Mouse (Mus musculus) limb, embryonic 15.5 days (tissue): Measurements from ENCODE around the gene Rnf114. TPM values are rescaled to one million over a fixed set of nuclear protein-coding genes. Genes with fewer than 3 reads are reported as not detected.
A peak's percentile ranks its signal among the peaks of the same experiment; 100 is the strongest.

Experiments used
- ATAC-seq: fragments of 200-750 bp; cut with Nextera tagmentation; 2 replicates; pipeline ENCODE4 v1.8.0; 2017; ENCODE audit warnings: low read depth, moderate TSS enrichment; ENCODE audit not compliant: insufficient number of reproducible peaks, low FRiP score, low TSS enrichment
- H3K27ac ChIP-seq: fragments of 300-500 bp; sonication (generic); 2 replicates; pipeline ENCODE4 v1.5.1; 2015; ENCODE audit warnings: moderate library complexity, mild to moderate bottlenecking, inconsistent platforms
- H3K27me3 ChIP-seq: fragments of 300-500 bp; sonication (generic); 2 replicates; pipeline ENCODE4 v1.6.1; 2015; ENCODE audit warnings: inconsistent platforms
- H3K36me3 ChIP-seq: fragments of 300-500 bp; sonication (generic); 2 replicates; pipeline ENCODE4 v1.6.1; 2015; ENCODE audit warnings: inconsistent platforms
- H3K4me1 ChIP-seq: fragments of 300-500 bp; sonication (generic); 2 replicates; pipeline ENCODE4 v1.6.1; 2015; ENCODE audit warnings: inconsistent platforms
- H3K4me2 ChIP-seq: fragments of 300-500 bp; sonication (generic); 2 replicates; pipeline ENCODE4 v1.6.1; 2015; ENCODE audit warnings: mild to moderate bottlenecking, inconsistent platforms
- H3K4me3 ChIP-seq: fragments of 300-500 bp; sonication (generic); 2 replicates; pipeline ENCODE4 v1.5.1; 2015; ENCODE audit warnings: mild to moderate bottlenecking, inconsistent platforms
- H3K9ac ChIP-seq: fragments of 300-500 bp; sonication (generic); 2 replicates; pipeline ENCODE4 v1.6.1; 2015; ENCODE audit warnings: inconsistent platforms
- H3K9me3 ChIP-seq: fragments of 300-500 bp; sonication (generic); 2 replicates; pipeline ENCODE4 v1.6.1; 2016; ENCODE audit warnings: inconsistent platforms
- WGBS: fragments of 180-500 bp; shearing (Covaris S2); methylation state at CpG from one replicate; pipeline ENCODE4 v1.1.7; 2015; 5-methylcytosine and 5-hydroxymethylcytosine counted together
- polyA plus RNA-seq: library from polyadenylated mRNA; unstranded; fragments of >200 nt; fragmentation: Nextera tagmentation; extraction: Ambion mirVana; gene quantifications from 2 replicates; pipeline ENCODE4 v1.2.1, GENCODE M21; 2015

Gene Rnf114
- polyA plus RNA-seq, 1 experiment from 2014 or later: 69.9 TPM

DNA sequence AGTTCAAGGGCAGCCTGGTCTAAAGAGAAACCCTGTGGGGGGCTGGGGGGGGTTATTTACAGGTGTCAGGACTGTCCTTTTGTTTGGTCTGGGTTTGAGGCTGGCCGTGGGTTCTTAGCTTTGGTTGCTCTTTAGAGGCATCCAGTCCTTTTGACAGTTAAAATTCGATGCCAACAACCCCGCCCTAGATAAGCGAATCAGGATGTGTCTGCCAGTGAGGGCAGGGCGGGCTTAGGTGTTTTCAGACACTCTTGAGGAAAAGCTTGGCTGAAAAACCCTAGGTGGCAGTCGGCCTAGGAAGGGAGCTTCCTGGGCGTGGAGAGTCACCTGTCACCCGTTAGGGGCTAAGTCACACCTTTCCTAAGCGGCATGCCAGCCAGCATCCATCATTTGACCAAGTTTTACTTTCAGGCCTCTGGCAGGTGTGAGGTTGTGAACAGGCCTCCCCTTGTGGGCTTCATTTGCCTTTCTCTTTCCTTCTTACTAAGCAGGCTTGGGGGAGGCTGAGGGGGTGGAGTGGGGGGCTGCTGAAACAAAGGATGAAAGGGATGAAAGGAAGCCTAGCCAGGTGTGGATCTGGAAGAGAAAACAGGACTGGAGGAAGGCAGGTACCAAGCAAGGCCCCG lies 44.0 kb downstream of the Rnf114 start:
- Histone ChIP-seq H3K9me3 (no peaks in the 10 kb centered on the region), H3K27me3 (peaks cover 17% of the 10 kb centered on the region), H3K27ac (no peak overlapping the region), H3K36me3 (peaks cover 7% of the 10 kb centered on the region; the same call in 1 of the 2 replicates), H3K4me2 (no peak overlapping the region), H3K9ac (no peak overlapping the region), H3K4me1 (peaks cover 34% of the 10 kb centered on the region), H3K4me3 (no peak overlapping the region)
- WGBS: 48% methylated on average over 10 of the region's 10 CpGs
- ATAC-seq: no peak

DNA sequence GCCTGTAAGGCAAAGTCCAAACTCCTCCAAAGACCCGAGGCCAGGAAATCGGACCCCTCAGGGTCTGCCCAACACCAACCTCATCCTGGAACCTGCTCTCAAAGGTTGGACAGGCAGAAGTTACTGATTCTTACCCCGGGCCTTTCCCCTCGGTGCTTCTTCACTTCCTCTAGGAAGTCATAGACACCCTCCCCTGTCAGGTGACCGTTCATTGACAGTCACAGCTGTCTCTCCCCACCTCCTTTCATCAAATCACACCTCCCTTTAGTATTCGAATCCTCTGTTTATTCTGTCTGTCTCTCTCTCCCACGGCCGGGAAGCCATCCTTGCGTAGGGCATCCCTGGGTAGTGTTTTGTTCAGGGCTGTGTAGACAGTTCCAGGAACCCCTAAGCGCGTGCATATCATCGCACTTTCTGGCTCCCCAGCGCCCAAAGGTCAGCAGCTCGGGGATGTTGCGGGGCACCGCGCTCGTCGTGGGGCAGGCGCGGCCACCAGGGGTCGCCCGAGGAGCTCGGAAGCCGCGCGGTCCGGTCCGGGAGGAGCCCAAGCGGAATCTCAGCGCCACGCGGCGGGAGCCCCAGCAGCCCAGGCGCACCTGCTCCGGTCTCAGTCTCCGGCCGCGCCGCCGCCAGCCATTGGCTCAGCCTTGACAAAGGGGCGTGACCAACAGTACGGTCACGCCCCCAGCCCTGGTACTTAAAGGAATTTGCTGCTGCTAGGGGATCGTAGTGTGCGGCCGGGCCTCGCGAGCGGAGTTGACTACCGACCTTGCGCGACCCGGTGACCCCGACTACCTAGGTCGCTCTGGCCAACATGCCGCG lies 45.2 kb downstream of the Rnf114 start, which contains the start of gene Snai1:
Gene Snai1, plus strand, starts transcription at position 720 of the 822 bp plus-strand sequence.
- Histone ChIP-seq H3K4me2 (peak within 1 kb of the TSS; percentile 85), H3K36me3 (peaks cover 16% of the 10 kb centered on the region), H3K9me3 (no peaks in the 10 kb centered on the region), H3K4me1 (peaks cover 47% of the 10 kb centered on the region), H3K4me3 (peak within 1 kb of the TSS; percentile 68), H3K27ac (peak within 1 kb of the TSS; percentile 82), H3K27me3 (peaks cover 17% of the 10 kb centered on the region), H3K9ac (peak within 1 kb of the TSS; percentile 69)
- under 1% methylated on average over 58 of the region's 58 CpGs for WGBS
- peak; percentile 90 for ATAC-seq

DNA sequence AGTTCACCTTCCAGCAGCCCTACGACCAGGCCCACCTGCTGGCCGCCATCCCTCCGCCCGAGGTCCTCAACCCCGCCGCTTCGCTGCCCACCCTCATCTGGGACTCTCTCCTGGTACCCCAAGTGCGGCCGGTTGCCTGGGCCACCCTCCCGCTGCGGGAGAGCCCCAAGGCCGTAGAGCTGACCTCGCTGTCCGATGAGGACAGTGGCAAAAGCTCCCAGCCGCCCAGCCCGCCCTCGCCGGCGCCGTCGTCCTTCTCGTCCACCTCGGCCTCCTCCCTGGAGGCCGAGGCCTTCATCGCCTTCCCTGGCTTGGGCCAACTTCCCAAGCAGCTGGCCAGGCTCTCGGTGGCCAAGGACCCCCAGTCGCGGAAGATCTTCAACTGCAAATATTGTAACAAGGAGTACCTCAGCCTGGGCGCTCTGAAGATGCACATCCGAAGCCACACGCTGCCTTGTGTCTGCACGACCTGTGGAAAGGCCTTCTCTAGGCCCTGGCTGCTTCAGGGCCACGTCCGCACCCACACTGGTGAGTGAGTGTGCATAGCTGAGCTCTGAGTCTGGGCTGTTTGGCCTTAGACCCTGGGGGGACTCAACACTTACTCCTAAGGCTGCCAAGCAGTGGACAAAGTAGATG lies 46.3 kb downstream of the Rnf114 start:
- Histone ChIP-seq H3K36me3 (peaks cover 16% of the 10 kb centered on the region), H3K27me3 (peaks cover 17% of the 10 kb centered on the region), H3K9me3 (no peaks in the 10 kb centered on the region), H3K4me3 (peak overlapping the region; percentile 68), H3K27ac (peak overlapping the region; percentile 82), H3K9ac (peak overlapping the region; percentile 69), H3K4me1 (peaks cover 58% of the 10 kb centered on the region), H3K4me2 (peak overlapping the region; percentile 85)
- no peak for ATAC-seq
- WGBS: 17% methylated on average over 34 of the region's 34 CpGs

DNA sequence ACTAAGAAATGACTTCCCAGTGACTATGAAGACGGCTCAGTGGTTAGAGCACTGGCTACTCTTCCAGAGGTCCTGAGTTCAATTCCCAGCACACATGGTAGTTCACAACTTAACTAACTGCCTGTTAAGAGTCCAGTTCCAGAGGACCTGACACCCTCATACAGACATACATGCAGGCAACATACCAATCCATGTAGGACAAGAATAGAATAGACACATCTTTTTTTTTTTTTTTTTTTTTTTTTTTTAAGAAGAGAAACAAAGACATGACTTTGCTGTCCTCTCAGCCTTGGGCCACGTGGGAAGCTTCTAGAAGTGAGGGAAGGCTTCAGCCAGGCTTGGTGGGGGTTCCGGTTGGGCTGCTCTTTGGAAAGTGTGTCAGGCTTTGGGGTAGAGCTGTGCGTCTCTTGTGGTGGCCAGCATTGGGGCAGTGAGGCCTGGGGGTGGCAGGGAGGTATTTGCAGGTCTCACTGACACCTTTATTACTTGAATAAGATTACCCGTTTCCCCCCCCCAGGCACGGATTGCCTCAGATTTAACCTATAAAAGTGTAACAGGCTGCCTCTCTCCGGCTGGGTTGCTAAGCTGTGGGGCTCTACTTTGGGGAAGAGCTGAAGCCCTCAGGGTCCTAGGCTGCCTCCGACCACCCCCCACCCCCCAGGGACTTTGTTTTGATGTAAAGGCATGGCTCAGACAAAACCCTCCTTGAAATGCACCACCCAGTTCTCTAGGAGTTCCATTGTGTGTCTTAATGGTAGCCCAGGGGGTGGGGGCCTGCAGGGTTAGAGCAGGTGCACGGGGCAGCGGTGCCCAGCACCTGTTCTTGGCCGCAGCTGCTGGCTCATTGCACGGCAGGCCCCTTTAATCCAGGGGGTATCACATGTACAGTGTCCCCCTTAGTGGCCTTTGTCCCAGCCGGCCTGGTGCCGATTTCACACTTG lies 47.4 kb downstream of the Rnf114 start:
- Histone ChIP-seq H3K9ac (peak overlapping the region; percentile 57), H3K9me3 (no peaks in the 10 kb centered on the region), H3K4me1 (peaks cover 68% of the 10 kb centered on the region), H3K4me3 (peak overlapping the region; percentile 68), H3K27ac (peak overlapping the region; percentile 95), H3K27me3 (peaks cover 17% of the 10 kb centered on the region), H3K4me2 (peak overlapping the region; percentile 85), H3K36me3 (peaks cover 16% of the 10 kb centered on the region)
- 10% methylated on average over 14 of the region's 14 CpGs for WGBS
- ATAC-seq: no peak

DNA sequence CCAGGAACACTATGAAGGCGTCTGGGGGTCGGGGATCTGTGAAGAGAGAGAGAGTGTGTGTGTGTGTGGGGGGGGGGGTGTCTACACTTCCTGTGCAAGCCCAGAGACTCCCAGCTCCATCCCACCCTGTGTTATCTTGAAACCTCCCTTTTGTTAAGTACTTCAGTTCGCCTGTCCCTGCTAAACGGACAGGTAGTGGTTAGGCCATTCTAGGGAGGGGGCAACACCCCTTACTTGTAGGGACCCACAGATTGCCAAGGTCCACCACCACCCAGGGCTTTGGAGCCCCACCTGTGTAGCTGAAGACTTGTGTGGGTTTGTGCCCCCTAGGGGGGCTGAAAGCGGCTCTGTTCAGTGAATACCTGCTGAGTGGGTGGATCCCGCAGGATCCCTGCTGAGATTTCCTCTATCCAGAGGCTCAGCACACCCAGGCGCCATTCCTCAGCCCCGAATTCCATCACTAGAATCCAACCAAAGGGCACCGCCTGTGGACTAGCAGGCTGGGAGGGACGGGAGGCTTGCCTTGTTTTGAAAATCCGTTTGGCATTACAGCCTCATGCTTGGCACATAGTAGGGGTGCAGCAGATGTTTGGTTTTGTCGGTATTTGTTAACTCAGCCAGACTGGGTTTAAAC lies 48.1 kb downstream of the Rnf114 start:
- H3K9ac ChIP-seq: peak overlapping the region; percentile 57
- H3K27ac ChIP-seq: peak overlapping the region; percentile 95
- peaks cover 16% of the 10 kb centered on the region for H3K36me3 ChIP-seq
- H3K4me3 ChIP-seq: peak overlapping the region; percentile 68
- no peak for ATAC-seq
- H3K4me1 ChIP-seq: peaks cover 69% of the 10 kb centered on the region
- WGBS: 17% methylated on average over 12 of the region's 12 CpGs
- H3K4me2 ChIP-seq: peak overlapping the region; percentile 85
- H3K9me3 ChIP-seq: no peaks in the 10 kb centered on the region
- peaks cover 17% of the 10 kb centered on the region for H3K27me3 ChIP-seq

GRCm38 (mm10) chr2:167541324-167541723 lies 48.9 kb downstream of the Rnf114 start:
- peak overlapping the region; percentile 85 for H3K4me2 ChIP-seq
- H3K9ac ChIP-seq: peak overlapping the region; percentile 57
- 10% methylated on average over 6 of the region's 6 CpGs for WGBS
- H3K4me1 ChIP-seq: peaks cover 72% of the 10 kb centered on the region
- H3K27me3 ChIP-seq: peaks cover 14% of the 10 kb centered on the region
- peak overlapping the region; percentile 95 for H3K27ac ChIP-seq
- no peaks in the 10 kb centered on the region for H3K9me3 ChIP-seq
- ATAC-seq: no peak
- peak overlapping the region; percentile 68 for H3K4me3 ChIP-seq
- H3K36me3 ChIP-seq: peaks cover 16% of the 10 kb centered on the region

GRCm38 (mm10) chr2:167541761-167542160 lies 49.3 kb downstream of the Rnf114 start:
- H3K27me3 ChIP-seq: peaks cover 9% of the 10 kb centered on the region
- H3K36me3 ChIP-seq: peaks cover 16% of the 10 kb centered on the region
- peak overlapping the region; percentile 95 for H3K27ac ChIP-seq
- 55% methylated on average over 12 of the region's 12 CpGs for WGBS
- H3K4me3 ChIP-seq: peak overlapping the region; percentile 68
- peak overlapping the region; percentile 85 for H3K4me2 ChIP-seq
- H3K9me3 ChIP-seq: no peaks in the 10 kb centered on the region
- H3K9ac ChIP-seq: peak overlapping the region; percentile 57
- H3K4me1 ChIP-seq: peaks cover 76% of the 10 kb centered on the region
- ATAC-seq: no peak

DNA sequence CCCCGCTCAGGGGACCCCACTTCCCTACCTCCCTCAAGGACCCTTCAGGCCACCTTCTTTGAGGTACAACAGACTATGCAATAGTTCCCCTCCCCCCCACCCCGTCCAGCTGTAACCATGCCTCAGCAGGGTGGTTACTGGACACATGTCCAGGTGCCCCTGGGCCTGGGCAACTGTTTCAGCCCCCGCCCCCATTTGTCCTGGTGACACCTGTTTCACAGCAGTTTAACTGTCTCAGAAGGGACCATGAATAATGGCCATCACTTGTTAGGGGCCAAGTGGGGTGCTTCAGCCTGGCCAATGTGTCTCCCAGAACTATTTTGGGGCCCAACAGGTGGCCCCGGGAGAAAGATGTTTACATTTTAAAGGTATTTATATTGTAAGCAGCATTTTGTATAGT lies 49.9 kb downstream of the Rnf114 start:
- Histone ChIP-seq H3K9me3 (no peaks in the 10 kb centered on the region), H3K4me1 (peaks cover 81% of the 10 kb centered on the region), H3K36me3 (peaks cover 16% of the 10 kb centered on the region), H3K27me3 (peaks cover 3% of the 10 kb centered on the region; the same call in 1 of the 2 replicates), H3K4me3 (peak overlapping the region; percentile 68), H3K27ac (peak overlapping the region; percentile 95), H3K9ac (0 out of 2 replicates have a peak overlapping the region, but pooled peaks have one; percentile 57), H3K4me2 (peak overlapping the region; percentile 85)
- WGBS: 48% methylated on average over 4 of the region's 4 CpGs
- ATAC-seq: no peak

GRCm38 (mm10) chr2:167543121-167544003 lies 50.9 kb downstream of the Rnf114 start:
- peak; percentile 45; the same call in 1 of the 2 replicates for ATAC-seq
- peaks cover 77% of the 10 kb centered on the region for H3K4me1 ChIP-seq
- WGBS: 6% methylated on average over 16 of the region's 16 CpGs
- no peaks in the 10 kb centered on the region for H3K9me3 ChIP-seq
- peak overlapping the region; percentile 95 for H3K27ac ChIP-seq
- H3K4me2 ChIP-seq: peak overlapping the region; percentile 85
- peak overlapping the region; percentile 68 for H3K4me3 ChIP-seq
- peaks cover 16% of the 10 kb centered on the region for H3K36me3 ChIP-seq
- H3K9ac ChIP-seq: peak overlapping the region; percentile 14; the same call in 1 of the 2 replicates
- H3K27me3 ChIP-seq: no peaks in the 10 kb centered on the region

GRCm38 (mm10) chr2:167544004-167544356 lies 51.5 kb downstream of the Rnf114 start:
- peak; percentile 40; the same call in 1 of the 2 replicates for ATAC-seq
- Histone ChIP-seq H3K27ac (peak overlapping the region; percentile 95), H3K4me1 (peaks cover 72% of the 10 kb centered on the region), H3K9me3 (no peaks in the 10 kb centered on the region), H3K27me3 (no peaks in the 10 kb centered on the region), H3K9ac (0 out of 2 replicates have a peak overlapping the region, but pooled peaks have one; percentile 14), H3K36me3 (peaks cover 12% of the 10 kb centered on the region), H3K4me3 (no peak overlapping the region), H3K4me2 (peak overlapping the region; percentile 85; the same call in 1 of the 2 replicates)
- WGBS: 8% methylated on average over 4 of the region's 4 CpGs
